Mouse (Mus musculus) brain, adult 2 months (tissue): ENCODE data around the gene Cfap36.

ENCODE experiments used
- DNase-seq: peaks from one replicate; pipeline ENCODE4 v3.0.0; 2011; ENCODE audit warnings: low read depth, low spot score

Cfap36 gene

GRCm38 (mm10) chr11:29246883-29247650 lies at the start of gene Cfap36:
Gene Cfap36, minus strand, starts transcription at chr11:29247409.
- peak; percentile 99 for DNase-seq

GRCm38 (mm10) chr11:29287305-29287704 lies 40.1 kb upstream of the Cfap36 start:
- DNase-seq, result no peak

DNA sequence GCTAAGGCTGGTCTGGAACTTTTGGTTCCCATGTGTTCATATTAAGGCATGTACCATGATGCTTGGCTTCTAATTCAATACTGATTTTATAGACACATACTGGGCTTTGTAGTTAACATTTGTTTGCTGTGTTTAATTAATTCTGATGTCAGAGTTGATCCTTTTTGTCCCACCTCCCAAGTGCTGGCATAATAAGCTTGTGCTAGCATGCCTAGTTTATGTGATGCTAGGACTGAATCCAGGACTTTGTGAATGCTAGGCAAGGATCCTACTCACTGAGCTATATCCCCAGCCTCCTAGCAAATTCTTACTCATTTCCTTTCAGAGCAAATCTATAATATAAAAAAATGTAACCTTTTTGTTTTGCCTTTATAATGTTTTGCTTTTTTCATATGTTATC lies 38.8 kb upstream of the Cfap36 start:
- no peak for DNase-seq

DNA sequence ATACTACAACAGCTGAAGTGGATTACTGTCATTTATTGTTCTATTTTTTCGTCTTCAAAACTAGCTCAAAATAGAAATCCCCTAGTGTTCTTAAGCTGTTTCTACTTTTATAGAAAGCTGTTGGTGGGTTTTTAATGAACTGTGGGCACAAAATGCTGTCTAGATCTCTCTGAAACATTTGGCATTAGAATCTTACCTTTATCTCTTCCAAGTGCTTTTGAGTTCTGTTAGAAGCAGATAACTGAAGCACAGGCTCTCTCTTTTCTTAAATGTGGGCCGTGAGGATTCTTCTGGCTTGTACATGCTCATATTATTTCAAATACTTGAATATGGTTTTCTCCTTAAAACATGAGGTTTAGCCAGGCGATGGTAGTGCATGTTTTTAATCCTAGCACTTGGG lies 27.5 kb upstream of the Cfap36 start:
- no peak for DNase-seq

DNA sequence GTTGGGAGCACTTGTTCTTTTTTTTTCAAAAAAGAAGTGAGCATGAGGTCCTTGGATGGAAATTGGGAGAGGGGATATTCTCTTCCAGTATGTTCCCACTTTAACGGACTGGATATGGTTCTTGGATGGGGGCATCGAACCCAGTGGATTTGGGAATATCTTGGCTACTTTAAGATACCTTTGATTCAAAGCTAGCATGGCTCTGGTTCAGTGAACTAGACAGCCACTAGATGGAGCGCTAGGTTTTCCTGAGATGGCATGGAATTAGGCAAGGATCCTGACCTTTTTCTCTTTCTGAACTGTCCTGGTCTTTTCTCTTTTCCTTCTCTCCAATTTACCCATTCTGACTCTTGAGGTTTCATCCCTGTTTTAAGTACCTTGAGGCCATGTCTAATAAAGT lies 20.6 kb upstream of the Cfap36 start:
- DNase-seq, result peak; percentile 79

GRCm38 (mm10) chr11:29254643-29255042 lies 7.4 kb upstream of the Cfap36 start:
- DNase-seq, result no peak

DNA sequence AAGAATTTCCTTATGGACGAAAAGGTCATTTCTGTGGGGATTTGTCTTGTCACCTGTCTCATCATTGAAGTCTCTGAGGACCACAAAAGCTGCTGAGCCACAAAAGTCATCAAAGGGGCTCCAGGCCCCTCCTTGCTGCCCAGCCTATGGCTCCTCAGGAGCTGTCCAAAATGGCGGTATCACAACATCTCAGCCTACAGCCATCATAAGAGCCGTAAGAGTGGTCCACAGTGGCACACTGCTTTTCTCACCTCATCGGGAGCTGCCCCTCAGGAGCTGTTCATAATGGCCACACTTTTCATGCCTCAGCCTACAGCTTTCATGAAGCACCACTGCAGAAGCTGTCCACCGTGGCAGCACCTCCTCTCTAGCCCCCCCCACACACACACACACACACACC lies 1.2 kb upstream of the Cfap36 start:
- DNase-seq, result no peak

DNA sequence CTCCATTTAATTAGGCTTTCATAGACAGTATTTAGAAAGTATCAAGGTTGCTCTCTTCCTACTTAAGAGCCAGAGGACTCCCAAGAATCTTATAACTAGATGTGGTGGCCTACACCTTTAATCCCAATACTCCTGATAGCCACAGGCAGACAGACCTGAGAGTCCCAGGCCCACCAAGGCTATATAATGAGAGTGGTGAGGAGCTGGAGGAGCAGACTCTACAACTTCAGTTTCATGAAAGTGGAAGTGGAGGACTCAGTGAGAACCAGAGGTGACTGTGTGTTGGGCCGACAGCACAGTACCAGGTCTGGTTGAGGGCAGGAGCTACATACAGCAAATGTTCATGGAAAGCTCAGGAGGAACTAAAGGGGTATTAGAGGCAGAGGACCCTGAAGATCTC lies 516 bp upstream of the Cfap36 start:
- DNase-seq, result no peak

DNA sequence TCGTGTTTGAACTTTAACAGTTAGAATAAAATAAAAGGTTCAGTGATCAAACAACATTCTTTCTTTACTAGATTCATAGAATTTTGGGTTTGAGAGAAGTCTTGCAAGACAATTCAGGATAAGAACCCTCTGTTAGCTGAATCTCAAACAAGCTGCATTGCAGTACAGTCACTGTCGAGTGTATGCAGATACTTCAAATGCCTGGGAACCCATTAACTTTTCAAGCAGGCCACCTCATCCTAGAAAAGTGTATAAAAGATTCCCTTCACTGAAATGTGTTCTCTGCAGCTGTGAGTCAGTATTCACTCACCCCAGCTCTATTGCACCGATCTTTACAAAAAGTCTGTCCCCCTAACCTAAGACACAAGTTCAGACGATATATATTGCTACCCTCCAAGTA lies 1.2 kb downstream of the Cfap36 start:
- peak; percentile 9 for DNase-seq

GRCm38 (mm10) chr11:29241961-29242360 lies 5.2 kb downstream of the Cfap36 start:
- DNase-seq, result peak; percentile 16

DNA sequence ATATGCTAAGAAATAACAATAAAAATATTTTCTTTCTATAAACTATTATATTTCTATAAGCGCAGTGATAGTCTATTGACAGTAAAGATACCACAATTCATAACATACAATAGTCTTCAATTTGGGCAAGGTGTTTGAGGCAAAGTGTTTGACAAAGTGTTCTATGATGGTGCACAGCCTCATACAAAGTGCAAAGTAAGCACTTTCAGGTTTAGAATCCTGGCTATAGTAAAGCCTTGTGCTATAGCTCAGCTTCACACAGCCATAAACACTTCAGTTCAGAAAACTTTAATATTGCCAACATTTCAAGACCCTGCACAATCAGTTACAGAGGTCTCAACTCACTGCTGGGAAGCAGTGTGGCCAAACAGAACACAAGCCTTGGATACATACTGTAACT lies 7.9 kb downstream of the Cfap36 start:
- no peak for DNase-seq

DNA sequence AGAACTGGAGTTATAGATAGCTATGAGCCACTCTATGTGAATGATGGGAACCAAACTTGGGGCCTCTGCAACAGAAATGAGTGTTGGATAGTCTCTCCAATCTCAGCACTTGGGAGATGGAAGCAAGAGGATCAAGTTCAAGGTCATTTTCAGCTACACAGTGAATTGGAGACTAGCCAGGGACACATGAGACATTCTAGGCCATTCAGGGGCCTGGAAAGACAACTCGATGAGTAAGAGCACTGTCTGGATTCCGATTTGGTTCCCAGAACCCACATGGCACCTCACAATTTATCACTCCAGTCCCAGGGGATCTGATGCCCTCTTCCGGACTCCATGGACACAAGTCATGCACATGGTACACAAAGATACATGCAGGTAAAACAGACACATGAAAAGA lies 8.7 kb downstream of the Cfap36 start:
- no peak for DNase-seq

- no peak for DNase-seq
These were observed 9.2 kb downstream of the Cfap36 start for GRCm38 (mm10) chr11:29238047-29238446.

GRCm38 (mm10) chr11:29237364-29237763 lies 9.8 kb downstream of the Cfap36 start:
- no peak for DNase-seq

DNA sequence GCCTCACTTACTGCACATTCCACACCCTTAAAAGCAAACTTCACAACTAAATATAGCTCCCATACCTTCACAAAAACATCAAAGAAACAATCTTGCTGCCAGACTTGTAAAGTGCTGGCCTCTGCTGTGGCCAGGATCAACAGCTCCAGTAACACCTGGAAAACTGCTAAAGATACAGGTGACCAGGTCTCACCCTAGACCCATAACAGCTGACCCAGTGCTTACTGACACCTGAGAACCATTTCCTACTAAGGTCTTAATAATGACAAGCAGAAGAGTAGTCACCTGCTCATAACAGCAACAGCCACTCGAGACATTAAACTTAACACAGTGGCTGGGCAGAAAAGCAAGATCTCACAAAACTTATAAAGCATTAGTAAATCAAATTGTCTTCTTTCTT lies 13.6 kb downstream of the Cfap36 start:
- DNase-seq, result no peak

DNA sequence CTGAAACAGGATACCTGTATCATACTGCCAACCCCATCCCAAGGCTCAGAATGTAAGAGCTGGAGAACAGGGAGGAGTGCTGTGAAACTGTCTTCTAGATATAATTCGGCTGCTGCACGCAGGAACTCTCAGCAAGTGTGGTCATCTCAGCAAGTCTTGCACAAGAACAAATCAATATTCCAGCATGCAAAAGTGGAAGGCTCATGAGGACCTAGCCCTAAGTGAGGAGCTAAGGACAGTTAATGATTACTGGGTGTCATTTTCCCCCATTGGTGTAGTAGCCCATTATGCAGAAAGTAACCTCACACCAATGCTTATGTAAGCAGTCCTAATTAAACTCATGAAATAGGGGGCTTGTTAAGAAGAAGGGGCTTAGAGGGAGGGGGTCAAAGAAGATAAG lies 18.3 kb downstream of the Cfap36 start:
- no peak for DNase-seq

DNA sequence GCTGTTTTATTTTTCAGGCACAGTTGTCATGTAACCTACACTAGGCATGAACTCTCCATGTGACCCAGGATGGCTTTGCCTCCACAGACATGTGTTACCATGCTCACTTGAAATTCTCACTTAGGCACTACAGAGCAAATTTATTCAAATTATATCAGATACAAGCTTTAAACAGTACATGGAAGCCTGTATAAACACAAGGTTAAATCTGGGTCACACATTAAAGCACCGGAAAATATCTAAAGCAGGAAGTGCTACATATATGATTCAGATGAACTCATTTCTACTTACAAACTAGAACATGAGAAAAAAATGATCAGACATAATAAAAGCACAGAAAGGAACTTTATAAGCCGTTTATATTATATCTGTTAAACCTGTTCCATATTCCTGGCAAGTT lies 22.5 kb downstream of the Cfap36 start:
- no peak for DNase-seq

DNA sequence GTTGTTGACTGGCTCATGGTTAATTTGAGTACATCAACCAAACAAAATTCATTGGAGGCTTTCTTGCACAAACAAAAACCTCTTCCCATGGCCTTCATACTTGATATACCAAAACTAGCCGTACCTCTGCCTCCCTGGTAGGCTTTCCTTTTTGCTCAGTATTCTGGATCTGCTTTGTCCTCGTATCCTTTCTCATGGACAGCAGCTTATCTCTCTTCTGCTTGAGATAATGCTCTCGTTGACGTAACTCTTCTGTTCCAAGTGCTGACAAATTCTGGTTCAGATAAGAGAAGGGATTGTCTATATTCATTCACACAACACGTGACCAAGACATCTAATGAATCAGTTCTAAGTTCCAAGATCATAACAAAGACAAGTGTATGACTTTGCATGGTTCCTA lies 24.9 kb downstream of the Cfap36 start:
- DNase-seq, result no peak

GRCm38 (mm10) chr11:29219055-29219454 lies 28.2 kb downstream of the Cfap36 start:
- no peak for DNase-seq

DNA sequence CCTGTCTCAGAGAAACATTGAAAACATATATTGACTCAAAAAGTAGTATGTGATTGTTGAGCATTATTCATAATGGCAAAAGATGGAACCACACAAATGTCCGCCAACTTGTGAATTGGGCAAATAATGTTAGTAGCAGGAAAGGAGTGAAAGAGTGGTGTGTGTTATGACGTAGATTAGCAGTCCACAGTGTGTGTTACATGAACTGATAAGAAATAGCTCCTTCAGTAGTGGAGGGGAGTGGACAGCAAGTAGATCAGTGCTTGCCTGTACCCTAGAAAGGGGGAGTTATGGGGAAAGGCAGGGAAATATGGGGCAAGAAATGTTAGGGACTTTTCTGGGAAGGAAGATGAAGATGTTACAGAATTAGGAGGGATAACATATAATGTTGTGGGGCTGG lies 31.0 kb downstream of the Cfap36 start:
- no peak for DNase-seq

DNA sequence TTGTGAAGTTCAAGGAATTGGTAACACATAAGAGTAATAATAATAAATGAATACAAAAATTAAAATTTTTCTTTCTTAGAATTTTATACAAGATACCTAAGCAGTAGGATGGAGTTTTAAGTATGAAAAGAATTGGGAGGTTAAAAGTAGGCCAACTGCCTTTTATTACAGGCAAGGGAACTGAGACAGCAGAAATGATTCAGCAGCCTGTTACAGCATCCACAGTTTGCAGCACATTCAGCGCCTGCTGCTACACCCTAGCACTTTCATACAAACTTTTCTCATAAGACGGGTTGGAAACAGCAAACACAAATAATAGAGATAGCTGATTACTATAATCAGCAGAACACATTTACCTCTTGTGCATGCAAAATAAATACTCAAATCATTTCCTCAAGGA lies 37.4 kb downstream of the Cfap36 start:
- peak; percentile 45 for DNase-seq

DNA sequence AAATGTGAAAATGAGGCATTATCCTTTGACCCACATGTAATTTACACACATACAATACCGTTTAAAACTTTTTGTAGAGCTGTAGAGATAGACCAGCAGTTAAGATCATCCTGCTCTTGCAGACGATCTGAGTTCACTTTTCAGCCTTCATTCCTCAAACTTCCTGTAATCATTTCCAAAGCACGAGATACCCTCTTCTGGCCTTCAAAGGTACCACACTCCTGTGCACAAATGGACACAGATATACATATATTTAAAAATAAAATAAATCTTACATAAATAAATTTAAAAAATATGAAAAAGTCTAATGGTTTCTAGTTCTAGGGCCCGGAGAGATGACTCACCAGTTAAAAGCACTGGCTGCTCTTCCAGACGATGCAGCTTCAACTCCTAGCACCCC lies 43.6 kb downstream of the Cfap36 start:
- DNase-seq, result no peak

- no peak for DNase-seq
These were observed 58.2 kb downstream of the Cfap36 start for GRCm38 (mm10) chr11:29188981-29189380.

DNA sequence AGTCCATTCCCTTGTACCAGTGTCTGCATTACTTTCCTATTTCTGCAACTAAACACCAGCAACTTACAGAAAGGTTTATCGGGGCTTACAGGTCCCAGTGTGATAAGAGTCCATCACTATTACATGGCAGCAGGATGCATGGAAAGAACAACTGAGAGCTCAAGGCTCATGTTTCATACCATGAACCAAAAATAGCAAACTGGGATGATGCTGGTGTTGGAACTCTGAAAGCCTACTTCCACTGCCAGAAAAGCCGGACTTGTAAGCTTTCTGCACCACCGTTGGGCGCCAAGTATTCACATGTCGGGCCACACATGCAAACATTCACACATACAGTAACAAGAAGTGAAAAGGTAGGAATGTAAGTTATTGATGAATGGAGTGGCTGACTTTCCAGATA lies 65.5 kb downstream of the Cfap36 start:
- DNase-seq, result no peak
